Mouse (Mus musculus) megakaryocyte progenitor cell, adult 5-6 weeks (primary cell): ENCODE results near the gene Slamf8. TPM values are rescaled to one million over a fixed set of nuclear protein-coding genes. Genes with fewer than 3 reads are reported as not detected.

Source experiments
- ATAC-seq: replicated peaks from 2 replicates; pipeline ENCODE4 v1.8.0; 2016; ENCODE audit warnings: mild to moderate bottlenecking, moderate TSS enrichment, inconsistent platforms; ENCODE audit not compliant: poor library complexity
- total RNA-seq, 2 experiments: library from RNA; stranded (forward) in 1 of 2; stranded (reverse) in 1 of 2; fragments of 157-497, 149-512 nt in 1 of 2; fragments of 200-1000 nt in 1 of 2; gene quantifications; 2 replicates each; pipeline versions ENCODE4 v1.2.3 to v1.2.4; 2015 to 2017

Gene Slamf8
- total RNA-seq, 2 experiments from 2014 or later: not detected

DNA sequence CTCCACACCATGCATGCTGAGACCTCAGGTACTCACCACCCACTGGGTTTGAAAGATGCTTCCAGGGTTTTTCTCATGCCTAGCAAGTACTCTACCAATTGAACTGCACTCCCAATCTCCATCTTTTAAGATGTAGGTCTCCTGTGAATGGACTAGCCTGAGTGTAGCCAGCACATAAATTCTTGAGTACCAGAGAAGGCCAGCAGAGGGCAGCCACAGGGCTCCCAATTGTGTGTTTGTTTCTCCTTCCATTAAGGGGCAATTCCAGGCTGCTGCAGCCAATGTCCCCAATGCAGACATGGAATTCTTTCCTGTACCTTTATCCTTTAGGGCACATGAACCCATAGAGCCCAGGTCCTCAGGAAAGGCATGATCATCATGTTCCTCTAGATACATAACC, 4.1 kb upstream of the Slamf8 start:
- ATAC-seq: peak; percentile 82

- no peak for ATAC-seq
These were observed 3.6 kb upstream of the Slamf8 start for GRCm38 (mm10) chr1:172593956-172594355.

DNA sequence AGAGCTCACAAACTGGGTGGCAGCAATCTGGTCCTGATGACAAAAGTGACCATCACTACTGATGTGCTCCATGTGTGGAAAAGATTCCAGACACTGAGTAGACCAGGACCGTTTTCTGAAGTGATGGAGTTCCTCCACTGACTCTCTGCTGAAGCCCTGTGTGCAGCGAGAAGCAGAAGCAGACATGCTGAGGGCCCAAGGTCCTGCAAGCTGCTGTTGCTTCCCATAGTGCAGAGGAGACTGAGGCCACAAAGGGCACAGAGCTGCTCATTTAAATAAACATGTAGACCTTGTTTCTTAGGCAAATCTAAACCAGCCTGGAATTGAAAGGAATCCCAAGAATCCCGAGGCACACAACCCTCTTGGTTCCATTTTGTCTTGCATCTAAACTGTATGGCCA, 3.0 kb upstream of the Slamf8 start:
- no peak for ATAC-seq

- ATAC-seq: 0 out of 2 replicates have a peak, but pooled peaks have one; percentile 4
These were observed 4.5 kb downstream of the Slamf8 start for GRCm38 (mm10) chr1:172585612-172586567.

GRCm38 (mm10) chr1:172585026-172585425, 5.3 kb downstream of the Slamf8 start:
- ATAC-seq: no peak

DNA sequence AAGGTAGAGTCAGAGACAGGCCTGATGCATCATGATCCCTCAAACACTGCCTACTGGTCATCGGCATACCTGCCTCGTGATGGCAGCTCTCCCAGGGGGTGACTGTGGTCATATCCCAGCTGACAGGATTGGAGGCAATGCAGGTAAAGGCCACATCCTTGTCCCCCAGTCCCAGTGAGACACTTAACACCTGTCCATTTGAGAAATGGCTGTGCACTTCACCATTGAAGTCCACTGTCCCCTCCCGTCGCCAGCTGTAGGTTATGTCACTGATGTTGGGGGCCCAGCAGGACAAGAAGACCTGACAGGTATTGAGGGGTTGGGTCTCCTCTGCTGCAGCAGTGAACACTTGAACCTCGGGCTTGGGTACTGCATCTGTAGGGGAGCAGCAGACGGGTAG, 6.1 kb downstream of the Slamf8 start:
- no peak for ATAC-seq

GRCm38 (mm10) chr1:172582436-172582835, 7.9 kb downstream of the Slamf8 start:
- no peak for ATAC-seq

GRCm38 (mm10) chr1:172580116-172580515, 10.3 kb downstream of the Slamf8 start:
- ATAC-seq: no peak

- ATAC-seq: no peak
These were observed 22.6 kb downstream of the Slamf8 start for GRCm38 (mm10) chr1:172567758-172568157.

GRCm38 (mm10) chr1:172566131-172566530, 24.2 kb downstream of the Slamf8 start:
- peak; percentile 16; the same call in 1 of the 2 replicates for ATAC-seq

DNA sequence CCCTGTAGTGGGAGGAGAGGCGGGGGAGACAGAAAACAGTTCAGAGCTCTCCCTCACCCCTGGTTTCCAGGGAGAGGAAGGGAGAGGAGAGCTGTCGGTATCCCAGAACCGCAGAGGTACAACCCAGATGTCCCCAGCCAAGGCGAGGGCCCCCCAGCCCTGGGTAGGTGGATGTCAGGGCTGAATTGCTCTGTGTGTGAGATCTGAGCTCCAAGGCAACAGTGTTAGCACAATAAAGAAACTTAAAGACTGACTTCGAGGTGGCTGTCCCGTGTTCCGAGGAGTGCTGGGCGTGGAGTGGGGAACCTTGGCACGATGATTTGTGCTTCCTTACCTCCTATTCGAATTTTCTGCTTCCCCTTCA, 26.9 kb downstream of the Slamf8 start:
- ATAC-seq: peak; percentile 17

DNA sequence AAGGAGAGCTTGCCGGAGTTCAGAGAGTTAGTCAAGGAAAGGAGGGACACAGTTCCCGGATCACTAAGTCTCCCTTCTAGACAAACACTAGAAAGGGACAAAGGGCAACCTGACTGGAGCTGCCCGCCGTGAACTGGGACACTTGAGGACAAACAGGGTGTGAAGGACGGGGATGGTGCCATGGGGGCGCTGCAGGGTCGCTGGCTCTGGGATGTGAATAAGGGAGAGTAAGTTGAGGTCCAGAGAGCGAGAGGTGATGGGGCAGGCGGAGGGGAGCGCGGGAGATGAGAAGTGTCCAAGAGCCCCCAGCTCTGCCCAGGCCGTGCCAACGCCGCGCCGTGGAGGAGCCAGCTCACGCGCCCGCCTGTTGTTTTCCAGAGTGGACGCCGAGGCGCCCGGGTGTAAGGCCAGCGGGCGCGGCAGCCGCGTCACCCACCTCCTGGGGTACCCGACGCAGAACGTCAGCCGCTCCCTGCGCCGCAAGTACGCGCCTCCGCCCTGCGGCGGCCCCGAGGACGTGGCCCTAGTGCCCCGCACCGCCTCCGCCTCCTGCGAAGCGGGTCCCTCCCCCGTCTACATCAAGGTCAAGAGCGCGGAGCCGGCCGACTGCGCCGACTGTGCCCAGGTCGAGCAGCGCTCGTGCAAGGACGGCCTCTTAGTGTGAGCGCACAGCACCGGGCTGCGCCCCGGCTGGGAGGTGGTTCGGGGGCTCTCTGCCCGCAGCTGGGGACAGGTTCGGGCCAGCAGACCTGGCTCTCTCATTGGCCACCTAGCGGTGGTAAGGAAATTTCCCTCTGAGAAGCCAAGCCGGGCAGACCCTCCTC, 27.5 kb downstream of the Slamf8 start:
- ATAC-seq: peak; percentile 69

DNA sequence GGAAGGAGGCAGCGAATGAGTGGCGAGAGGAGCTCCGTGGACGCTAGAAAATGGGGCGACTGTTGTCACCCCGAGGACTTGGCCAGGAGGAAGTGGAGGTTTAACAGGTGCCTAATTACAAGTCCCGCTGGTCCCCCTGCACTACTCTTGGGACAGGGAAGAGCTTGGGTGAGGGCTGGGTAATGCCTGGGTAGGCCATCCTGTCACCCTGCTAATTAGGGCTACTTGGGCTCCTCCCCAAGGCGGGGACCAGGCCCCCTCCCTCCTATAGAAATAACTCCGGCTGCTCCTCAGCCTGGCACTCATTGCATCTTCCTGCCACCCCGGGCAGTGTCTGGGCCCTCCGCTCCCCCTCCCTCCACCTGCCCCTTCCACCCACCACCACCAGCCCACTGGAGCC, 34.7 kb downstream of the Slamf8 start, which contains the start of gene Vsig8:
Vsig8 (plus strand) TSS at position 301 of the 400 bp plus-strand sequence.
- ATAC-seq: no peak

DNA sequence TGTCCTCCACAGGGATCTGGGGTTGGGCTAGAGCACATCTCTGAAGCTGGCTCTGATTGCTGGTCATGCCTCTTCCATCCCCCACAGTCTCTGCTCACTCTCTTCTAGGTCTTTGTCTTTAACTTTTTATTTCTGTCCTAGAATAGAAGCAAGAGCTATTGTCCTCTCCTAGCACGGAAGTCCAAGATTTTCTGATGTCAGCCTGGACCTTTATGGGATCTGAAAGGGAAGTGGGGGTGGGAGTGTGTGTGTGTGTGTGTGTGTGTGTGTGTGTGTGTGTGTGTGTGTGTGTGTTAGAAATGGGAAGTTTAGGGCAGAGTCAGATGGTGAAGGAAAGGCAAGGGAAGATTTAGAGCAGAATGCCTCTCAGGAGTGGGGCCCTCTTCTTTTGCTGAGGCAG, 37.7 kb downstream of the Slamf8 start:
- ATAC-seq: no peak

DNA sequence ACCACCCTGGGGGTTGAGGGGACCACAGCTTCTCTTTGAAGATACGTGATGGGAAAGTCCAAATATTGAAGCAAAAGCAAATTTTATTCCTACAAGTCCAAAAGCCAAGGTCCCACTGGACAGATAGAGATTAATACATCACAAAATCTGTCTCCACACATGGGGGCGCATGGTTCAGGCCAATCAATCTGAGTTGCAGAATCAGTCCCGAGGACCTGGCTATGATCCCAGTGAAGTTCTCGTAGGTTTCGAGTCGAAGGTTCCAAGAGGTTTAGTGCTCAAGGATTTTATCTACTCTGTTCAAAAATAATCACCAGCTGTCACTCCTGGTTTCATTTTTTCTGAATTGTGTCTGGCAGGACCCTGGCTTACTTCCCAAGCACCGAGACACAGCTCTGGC, 39.4 kb downstream of the Slamf8 start:
- ATAC-seq: no peak

DNA sequence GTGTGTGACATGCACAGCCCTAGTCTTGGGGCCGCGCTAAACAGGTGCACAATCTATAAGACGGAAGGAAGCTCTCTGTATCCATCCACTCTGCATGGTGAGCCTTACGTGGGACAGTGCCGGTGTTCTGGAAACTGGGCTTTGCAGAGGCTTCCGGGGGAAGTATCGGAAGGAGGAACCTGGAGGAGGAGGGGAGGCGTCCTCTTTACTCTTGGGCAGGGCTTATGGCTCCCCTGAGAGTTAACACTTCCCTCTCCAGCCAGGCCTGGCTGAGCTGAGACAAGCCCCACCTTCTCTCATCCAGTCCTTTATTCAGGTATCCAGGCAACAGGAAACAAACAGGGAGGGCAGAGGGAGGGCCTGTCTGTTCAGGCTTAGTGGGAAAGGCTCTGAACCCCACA, 39.8 kb downstream of the Slamf8 start:
- peak; percentile 83 for ATAC-seq

GRCm38 (mm10) chr1:172549717-172550116, 40.7 kb downstream of the Slamf8 start:
- ATAC-seq: no peak

DNA sequence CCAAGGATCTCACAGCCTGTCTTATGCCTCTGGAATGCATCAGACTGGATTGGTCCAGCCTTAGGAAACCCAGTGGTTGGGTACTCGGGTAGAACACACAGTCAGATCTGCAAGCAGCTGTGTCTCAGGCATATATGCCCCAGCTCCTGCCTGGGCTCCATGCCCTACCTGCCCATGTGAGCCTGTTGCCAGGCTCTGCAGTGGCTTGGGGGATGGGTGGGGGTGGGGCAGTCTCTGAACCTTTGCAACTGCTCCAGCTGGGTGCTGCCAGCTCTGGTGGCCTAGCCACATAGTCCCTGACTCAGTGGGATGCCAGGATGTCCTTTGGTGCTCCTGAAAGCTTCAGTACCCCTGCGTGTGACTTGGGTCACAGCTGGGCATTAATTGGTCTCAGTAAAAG, 41.1 kb downstream of the Slamf8 start:
- no peak for ATAC-seq

DNA sequence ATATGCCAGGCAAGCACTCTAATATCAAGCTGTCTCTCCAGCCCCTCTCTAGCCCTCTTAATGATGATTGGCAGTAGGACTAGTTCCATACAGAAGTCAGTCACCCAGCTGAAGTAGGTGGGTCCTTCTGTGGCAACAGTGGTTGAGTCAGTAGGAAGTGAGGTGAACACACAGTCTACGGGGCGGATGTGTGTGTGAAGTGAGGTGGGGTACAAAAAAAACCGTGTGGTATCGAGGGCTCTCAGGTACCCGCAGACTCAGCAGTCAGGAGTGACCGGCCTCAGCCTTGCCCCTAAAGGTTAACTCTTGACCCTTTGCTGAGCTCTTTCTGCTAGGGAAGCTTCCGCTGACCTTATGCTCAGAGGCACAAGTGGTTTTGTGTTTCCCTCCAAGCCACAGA, 41.9 kb downstream of the Slamf8 start:
- ATAC-seq: peak; percentile 64

DNA sequence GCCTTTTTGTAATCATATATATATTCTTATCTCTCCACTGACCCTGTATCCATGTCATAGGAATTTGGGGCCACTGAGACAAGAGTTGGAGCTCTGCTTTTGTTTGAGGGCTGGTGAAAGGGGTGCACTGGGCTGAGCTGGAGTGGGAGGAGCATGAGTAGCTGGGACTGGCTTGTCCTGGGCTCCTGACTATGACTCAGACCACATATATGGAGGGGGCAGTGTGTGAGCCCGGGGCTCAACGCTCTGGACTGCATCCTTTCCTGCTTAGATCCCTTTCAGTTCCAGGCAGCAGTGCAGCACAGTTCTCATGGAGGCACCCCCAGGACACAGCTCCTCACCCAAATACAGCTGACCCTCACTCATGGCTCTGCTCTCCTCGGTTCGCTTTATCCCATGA, 44.3 kb downstream of the Slamf8 start:
- ATAC-seq: no peak

DNA sequence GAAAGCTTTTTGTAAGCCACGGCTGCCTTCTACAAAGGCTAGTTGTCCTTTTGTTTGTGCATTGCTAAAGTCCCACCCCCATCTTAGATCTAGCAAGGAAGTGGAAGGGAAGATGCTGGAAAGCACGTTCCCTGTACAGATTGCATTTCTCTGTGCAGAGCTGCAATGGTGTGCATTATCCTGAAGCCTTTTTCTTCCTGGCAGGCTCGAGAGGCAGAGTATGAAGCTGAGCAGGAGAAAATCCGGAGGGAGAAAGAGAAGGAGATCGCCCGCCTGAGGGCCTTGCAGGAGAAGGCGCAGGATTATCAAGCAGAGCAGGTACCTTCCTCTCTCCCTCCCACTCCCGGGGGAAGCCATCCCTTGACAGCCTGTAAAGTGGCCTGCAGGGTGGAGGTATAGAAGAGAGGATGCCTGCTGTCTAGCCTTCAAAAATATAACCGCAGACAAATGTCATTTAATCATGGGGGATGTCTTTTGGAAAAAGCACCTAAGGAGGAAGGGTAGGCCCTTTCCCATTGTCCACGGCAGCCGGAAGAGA, 50.0 kb downstream of the Slamf8 start:
- ATAC-seq: no peak
